Mouse (Mus musculus) erythroid progenitor cell, adult 5-6 weeks (primary cell): ENCODE data around the gene Cst12. TPM values are rescaled to one million over a fixed set of nuclear protein-coding genes. Genes with fewer than 3 reads are reported as not detected.

Experiments used
- total RNA-seq, 2 experiments: library from RNA; stranded (forward) in 1 of 2; stranded (reverse) in 1 of 2; fragments of 150-400 nt in 1 of 2; fragments of 186-747, 209-891 nt in 1 of 2; gene quantifications; 2 replicates each; pipeline versions ENCODE4 v1.2.3 to v1.2.4; 2015 to 2017; ENCODE audit warnings: low replicate concordance in 2 of 2

The Cst12 gene
- total RNA-seq, 2 experiments from 2014 or later: not detected

Other genes with a start within 250 kb of the Cst12 start
- 55.9 and 62.0 TPM in 2 replicates for gene Nxt1, start 116.8 kb upstream of the Cst12 start, total RNA-seq (2015; ENCODE audit: low replicate concordance)
- 21.4 and 37.2 TPM in 2 replicates for gene Nxt1, start 116.8 kb upstream of the Cst12 start, total RNA-seq (2017; ENCODE audit: low replicate concordance)
- 3.6 and 9.6 TPM in 2 replicates for gene Gzf1, start 108.3 kb upstream of the Cst12 start, total RNA-seq (2015; ENCODE audit: low replicate concordance)
- 7.1 and 11.0 TPM in 2 replicates for gene Gzf1, start 108.3 kb upstream of the Cst12 start, total RNA-seq (2017; ENCODE audit: low replicate concordance)
- 0.72 TPM in 1 of 2 replicates, not detected in the other for gene Napb, start 56.9 kb upstream of the Cst12 start, total RNA-seq (2015; ENCODE audit: low replicate concordance)
- not detected in 2 replicates for gene Napb, start 56.9 kb upstream of the Cst12 start, total RNA-seq (2017; ENCODE audit: low replicate concordance)
- gene Cstl1, start 39.0 kb upstream of the Cst12 start, total RNA-seq (2015; ENCODE audit: low replicate concordance): not detected in 2 replicates
- gene Cstl1, start 39.0 kb upstream of the Cst12 start, total RNA-seq (2017; ENCODE audit: low replicate concordance): not detected in 2 replicates
- not detected in 2 replicates for gene Cst11, start 17.9 kb upstream of the Cst12 start, total RNA-seq (2015; ENCODE audit: low replicate concordance)
- gene Cst11, start 17.9 kb upstream of the Cst12 start, total RNA-seq (2017; ENCODE audit: low replicate concordance): not detected in 2 replicates
- not detected in 2 replicates for gene 8030411F24Rik, start 7.4 kb upstream of the Cst12 start, total RNA-seq (2015; ENCODE audit: low replicate concordance)
- gene 8030411F24Rik, start 7.4 kb upstream of the Cst12 start, total RNA-seq (2017; ENCODE audit: low replicate concordance): not detected in 2 replicates
- not detected in 2 replicates for gene Cst8, start 9.4 kb downstream of the Cst12 start, total RNA-seq (2015; ENCODE audit: low replicate concordance)
- gene Cst8, start 9.4 kb downstream of the Cst12 start, total RNA-seq (2017; ENCODE audit: low replicate concordance): not detected in 2 replicates
- gene Cst13, start 30.7 kb downstream of the Cst12 start, total RNA-seq (2015; ENCODE audit: low replicate concordance): not detected in 2 replicates
- not detected in 2 replicates for gene Cst13, start 30.7 kb downstream of the Cst12 start, total RNA-seq (2017; ENCODE audit: low replicate concordance)
- gene Cst9, start 45.8 kb downstream of the Cst12 start, total RNA-seq (2015; ENCODE audit: low replicate concordance): not detected in 2 replicates
- gene Cst9, start 45.8 kb downstream of the Cst12 start, total RNA-seq (2017; ENCODE audit: low replicate concordance): not detected in 2 replicates
- gene 9230104L09Rik, start 75.7 kb downstream of the Cst12 start, total RNA-seq (2015; ENCODE audit: low replicate concordance): not detected in 2 replicates
- gene 9230104L09Rik, start 75.7 kb downstream of the Cst12 start, total RNA-seq (2017; ENCODE audit: low replicate concordance): not detected in 2 replicates
- 130 and 133 TPM in 2 replicates for gene Cst3, start 86.3 kb downstream of the Cst12 start, total RNA-seq (2015; ENCODE audit: low replicate concordance)
- gene Cst3, start 86.3 kb downstream of the Cst12 start, total RNA-seq (2017; ENCODE audit: low replicate concordance): 37.9 and 71.9 TPM in 2 replicates
- not detected in 2 replicates for gene Gm1330, start 213.9 kb downstream of the Cst12 start, total RNA-seq (2015; ENCODE audit: low replicate concordance)
- gene Gm1330, start 213.9 kb downstream of the Cst12 start, total RNA-seq (2017; ENCODE audit: low replicate concordance): not detected in 2 replicates
- not detected in 2 replicates for gene Gm10750, start 227.9 kb downstream of the Cst12 start, total RNA-seq (2015; ENCODE audit: low replicate concordance)
- not detected in 2 replicates for gene Gm10750, start 227.9 kb downstream of the Cst12 start, total RNA-seq (2017; ENCODE audit: low replicate concordance)